Mouse (Mus musculus): ENCODE measurements around the gene Cx3cl1.

Cx3cl1 gene

GRCm38 (mm10) chr8:94771941-94772670, at the start of gene Cx3cl1:
Gene Cx3cl1, plus strand, starts transcription at chr8:94772009.
- DNase-seq, result peak; percentile 92

- DNase-seq, result no peak
These were observed 45.8 kb upstream of the Cx3cl1 start for GRCm38 (mm10) chr8:94725998-94726397.

DNA sequence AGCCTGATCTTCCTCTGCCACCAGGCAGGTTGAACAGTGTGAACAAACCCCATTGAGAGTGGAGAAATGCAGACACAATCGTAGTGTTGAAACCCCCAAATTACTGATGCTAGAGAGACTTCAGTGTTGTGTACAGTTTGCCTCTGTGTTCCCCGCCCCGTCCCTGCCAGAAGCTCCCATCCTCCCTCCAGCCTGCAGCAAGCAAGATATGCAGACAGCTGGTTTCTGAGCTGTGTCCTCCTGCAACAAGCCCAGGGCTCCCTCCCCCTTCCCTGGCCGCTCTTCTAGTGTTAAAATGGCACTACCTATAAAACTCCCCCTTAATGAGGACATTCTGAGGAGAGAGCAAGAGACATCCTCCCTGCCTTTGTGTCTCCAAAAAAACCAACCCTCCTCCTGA, 42.5 kb upstream of the Cx3cl1 start:
- DNase-seq, result no peak

GRCm38 (mm10) chr8:94733821-94734465, 37.9 kb upstream of the Cx3cl1 start:
- DNase-seq, result no peak

GRCm38 (mm10) chr8:94734735-94735350, 37.0 kb upstream of the Cx3cl1 start:
- DNase-seq, result no peak

GRCm38 (mm10) chr8:94735426-94736094, 36.2 kb upstream of the Cx3cl1 start:
- DNase-seq, result peak; percentile 28

- DNase-seq, result no peak
These were observed 32.0 kb upstream of the Cx3cl1 start for GRCm38 (mm10) chr8:94739829-94740228.

- DNase-seq, result no peak
These were observed 31.2 kb upstream of the Cx3cl1 start for GRCm38 (mm10) chr8:94740591-94740990.

- DNase-seq, result no peak
These were observed 30.1 kb upstream of the Cx3cl1 start for GRCm38 (mm10) chr8:94741726-94742125.

DNA sequence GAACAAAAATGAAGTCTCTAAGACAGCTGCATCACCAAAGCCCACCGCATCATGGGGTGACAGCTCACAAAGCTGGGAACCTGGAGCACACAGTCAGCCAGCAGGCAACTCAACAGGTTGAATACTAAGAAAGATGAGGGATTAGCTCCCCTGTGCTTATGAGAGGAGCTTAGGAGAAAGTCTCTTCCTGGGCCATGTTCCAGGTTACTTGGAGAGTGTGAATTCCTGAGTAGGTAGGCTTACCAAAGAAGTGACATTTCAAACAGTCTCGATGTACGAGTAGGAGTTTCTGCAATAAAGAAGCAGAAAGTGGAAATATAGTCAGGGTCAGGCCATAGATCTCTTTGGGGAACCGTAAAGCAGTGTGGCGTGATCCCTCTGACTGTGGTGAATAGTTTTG, 27.3 kb upstream of the Cx3cl1 start:
- no peak for DNase-seq

GRCm38 (mm10) chr8:94744972-94745371, 26.8 kb upstream of the Cx3cl1 start:
- DNase-seq, result no peak

DNA sequence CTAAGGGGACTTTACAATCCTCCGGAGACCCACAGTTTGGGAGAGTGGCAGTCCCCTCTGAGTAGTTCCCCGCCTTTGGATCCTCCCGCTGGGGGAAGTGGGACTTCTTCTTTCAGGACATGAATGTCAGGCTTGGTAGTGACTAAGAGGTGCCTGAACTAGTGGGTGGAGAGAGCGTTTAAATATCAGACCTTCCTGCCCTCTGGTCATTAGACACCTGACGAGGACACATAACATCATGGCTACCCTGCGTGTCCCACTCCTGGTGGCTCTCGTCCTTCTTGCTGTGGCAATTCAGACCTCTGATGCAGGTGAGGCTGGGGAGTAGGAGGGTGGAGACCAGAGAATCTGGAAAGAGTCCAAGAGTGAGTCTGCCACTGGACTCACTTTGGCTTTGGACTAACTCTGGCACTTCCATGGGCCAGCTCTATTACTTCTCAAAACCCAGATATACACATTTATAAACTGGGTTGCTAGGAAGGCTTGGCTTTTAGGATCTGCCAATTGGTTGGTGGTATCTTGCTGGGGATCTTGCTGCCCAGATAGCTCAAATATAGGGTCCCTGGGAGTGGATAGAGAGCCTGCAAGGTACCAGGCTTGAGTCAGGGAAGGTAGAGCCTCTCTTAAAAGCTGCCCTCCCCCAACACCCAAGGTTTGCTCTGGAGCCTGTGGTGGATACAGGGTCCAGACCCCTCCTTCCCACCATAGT, 26.2 kb upstream of the Cx3cl1 start, which contains the start of gene Ccl22:
Gene Ccl22 (plus strand): TSS at position 115 of the 709 bp plus-strand sequence.
- no peak for DNase-seq

GRCm38 (mm10) chr8:94746832-94747231, 25.0 kb upstream of the Cx3cl1 start:
- no peak for DNase-seq

DNA sequence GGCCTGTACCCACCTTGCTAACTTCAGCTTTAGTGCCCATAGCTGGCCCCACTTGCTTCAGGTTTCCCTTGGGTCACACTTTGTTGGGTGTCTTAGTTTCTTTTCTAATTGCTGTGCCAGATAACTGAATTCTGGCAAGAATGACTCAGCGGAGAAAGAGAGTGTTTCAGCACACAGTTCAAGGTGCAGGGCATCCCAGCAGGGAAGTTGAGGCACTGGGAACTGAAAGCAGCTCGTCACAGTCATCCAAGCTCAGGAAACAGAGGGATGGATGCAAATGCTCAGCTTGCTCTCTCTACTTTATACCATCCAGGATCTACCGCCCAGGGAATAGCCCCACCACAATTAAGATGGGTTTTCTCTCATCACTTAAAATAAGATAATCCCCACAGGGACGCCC, 23.4 kb upstream of the Cx3cl1 start:
- DNase-seq, result no peak

DNA sequence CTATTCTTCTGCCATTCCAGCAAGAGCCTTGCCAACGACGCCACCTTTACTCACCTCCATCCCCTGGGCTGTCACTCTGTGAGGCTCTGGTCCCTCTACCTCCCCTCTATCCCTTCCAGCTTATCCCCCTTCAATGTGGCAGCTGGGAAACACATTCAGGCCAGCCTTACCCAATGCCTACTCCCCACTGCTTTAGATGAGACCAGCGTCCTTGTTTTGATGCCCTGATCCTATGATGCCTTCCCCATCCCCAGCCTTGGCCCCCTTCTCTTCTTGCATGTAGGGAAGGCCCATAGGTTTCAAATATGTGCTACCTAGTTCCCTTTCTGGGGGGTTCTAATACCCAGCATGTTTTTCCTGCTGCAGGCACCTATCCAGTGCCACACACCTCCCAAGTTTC, 21.9 kb upstream of the Cx3cl1 start:
- no peak for DNase-seq

DNA sequence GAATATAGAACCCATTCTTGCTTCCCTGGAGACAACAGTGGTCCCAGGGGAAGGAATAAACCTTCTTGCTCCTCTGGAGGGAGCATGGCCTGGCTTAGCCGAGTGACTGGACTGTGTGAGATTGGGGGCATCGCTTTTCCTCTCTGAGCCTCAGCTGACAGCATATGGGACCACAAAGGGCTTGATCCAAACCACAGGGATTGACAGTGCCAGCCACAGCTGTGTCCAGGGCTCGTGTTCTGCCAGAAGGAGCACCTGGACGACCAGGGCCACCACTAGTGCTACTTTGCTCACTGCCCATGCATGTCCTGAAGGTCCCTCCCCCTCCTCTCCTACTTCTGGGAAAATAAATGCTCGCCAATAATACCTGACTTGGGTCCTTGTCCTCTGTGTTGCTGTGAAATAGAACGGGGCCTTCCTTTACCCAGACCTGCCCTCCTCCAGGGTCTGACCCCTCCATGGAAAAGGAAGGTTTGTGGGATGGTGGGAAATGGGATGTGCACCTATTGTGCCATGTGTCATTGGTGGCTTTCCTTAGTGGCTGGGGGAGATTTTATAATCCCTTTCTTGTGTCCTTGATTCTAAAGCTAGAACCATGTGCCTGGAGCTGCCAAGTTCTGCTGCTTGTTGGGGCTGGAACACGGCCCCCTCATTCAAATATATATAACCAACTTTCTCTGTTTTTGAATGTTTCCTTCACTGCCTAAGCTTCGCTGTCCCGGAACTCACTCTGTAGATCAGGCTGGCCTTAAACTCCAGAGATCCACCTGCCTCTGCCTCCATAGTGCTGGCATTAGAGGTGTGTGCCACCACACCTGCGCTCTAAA, 20.6 kb upstream of the Cx3cl1 start:
- DNase-seq, result no peak

- no peak for DNase-seq
These were observed 17.8 kb upstream of the Cx3cl1 start for GRCm38 (mm10) chr8:94754006-94754405.

GRCm38 (mm10) chr8:94754486-94754885, 17.3 kb upstream of the Cx3cl1 start:
- no peak for DNase-seq

- DNase-seq, result no peak
These were observed 4.8 kb upstream of the Cx3cl1 start for GRCm38 (mm10) chr8:94767035-94767434.

GRCm38 (mm10) chr8:94770945-94771344, 864 bp upstream of the Cx3cl1 start:
- DNase-seq, result peak; percentile 71

DNA sequence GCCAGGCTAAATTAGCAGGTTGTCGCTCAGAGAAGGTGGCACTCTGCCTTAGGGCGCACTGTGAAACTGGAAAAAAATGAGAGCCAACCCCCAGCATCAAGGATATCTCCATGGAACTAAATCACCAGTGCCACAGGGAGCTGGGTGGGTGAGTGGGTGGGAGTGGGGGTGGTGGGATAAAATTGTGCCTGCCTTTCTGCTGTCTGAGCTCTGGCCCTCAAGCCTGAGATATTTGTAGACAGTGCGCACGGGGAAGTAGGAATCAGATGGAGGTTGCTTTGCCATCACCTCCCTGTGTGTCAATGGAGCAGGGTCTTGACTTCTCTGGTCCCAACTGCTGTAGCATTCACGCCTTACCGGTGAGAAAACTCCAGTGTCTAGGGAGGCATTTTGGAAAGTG, 1.2 kb downstream of the Cx3cl1 start:
- DNase-seq, result no peak

DNA sequence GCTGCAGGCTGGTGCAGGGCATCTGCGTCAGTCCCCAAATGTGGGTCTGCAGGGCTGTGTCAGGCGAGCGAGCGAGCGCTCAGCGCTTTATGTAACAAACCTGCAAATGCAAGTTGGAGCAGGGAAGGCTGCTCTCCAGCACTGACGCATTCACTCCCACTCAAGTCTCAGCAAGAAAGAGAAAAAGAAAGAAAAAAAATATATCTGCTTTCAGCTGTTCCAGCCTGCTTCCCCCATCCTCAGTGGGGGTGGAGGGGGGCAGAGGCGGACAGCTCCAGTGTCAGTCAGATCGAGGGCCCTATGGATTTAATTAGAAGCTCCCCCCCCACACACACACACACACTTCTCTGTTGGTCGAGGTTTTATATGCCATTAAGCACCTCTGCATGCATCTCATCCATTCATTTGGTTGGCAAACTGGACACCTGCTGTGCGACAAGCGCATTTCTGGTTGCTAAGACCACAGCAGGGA, 1.9 kb downstream of the Cx3cl1 start:
- DNase-seq, result no peak

All from kidney, adult 18-20 months (tissue).